Mouse (Mus musculus) liver, embryonic 12.5 days (tissue): ENCODE measurements around the gene Rasgrp3. TPM values are rescaled to one million over a fixed set of nuclear protein-coding genes. Genes with fewer than 3 reads are reported as not detected.

Experiments
- ATAC-seq: fragments of 200-750 bp; cut with Nextera tagmentation; 2 replicates; pipeline ENCODE4 v1.8.0; 2017; ENCODE audit warnings: moderate number of reproducible peaks, mild to moderate bottlenecking, moderate library complexity
- H3K27ac ChIP-seq: fragments of 300-500 bp; sonication (generic); 2 replicates; pipeline ENCODE4 v1.5.1; 2016; ENCODE audit warnings: mild to moderate bottlenecking
- H3K27me3 ChIP-seq: fragments of 300-500 bp; sonication (generic); replicated peaks from 2 replicates; pipeline ENCODE4 v1.6.1; 2016; ENCODE audit warnings: mild to moderate bottlenecking, moderate library complexity
- H3K36me3 ChIP-seq: fragments of 300-500 bp; sonication (generic); 2 replicates; pipeline ENCODE4 v1.6.1; 2016; ENCODE audit warnings: mild to moderate bottlenecking, moderate library complexity
- H3K4me1 ChIP-seq: fragments of 300-500 bp; sonication (generic); 2 replicates; pipeline ENCODE4 v1.6.1; 2016
- H3K4me2 ChIP-seq: fragments of 300-500 bp; sonication (generic); 2 replicates; pipeline ENCODE4 v1.6.1; 2016; ENCODE audit warnings: mild to moderate bottlenecking, moderate library complexity
- H3K4me3 ChIP-seq: fragments of 300-500 bp; sonication (generic); 2 replicates; pipeline ENCODE4 v1.5.1; 2016; ENCODE audit warnings: mild to moderate bottlenecking, moderate library complexity
- H3K9ac ChIP-seq: fragments of 300-500 bp; sonication (generic); 2 replicates; pipeline ENCODE4 v1.6.1; 2016; ENCODE audit warnings: mild to moderate bottlenecking, moderate library complexity
- H3K9me3 ChIP-seq: fragments of 300-500 bp; sonication (generic); replicated peaks from 2 replicates; pipeline ENCODE4 v1.6.1; 2016; ENCODE audit warnings: mild to moderate bottlenecking, moderate library complexity
- WGBS: fragments of 180-500 bp; shearing (Covaris S2); methylation state at CpG from one replicate; pipeline ENCODE4 v1.1.7; 2016; ENCODE audit not compliant: insufficient replicate concordance; 5-methylcytosine and 5-hydroxymethylcytosine counted together
- polyA plus RNA-seq: library from polyadenylated mRNA; unstranded; fragments of >200 nt; fragmentation: Nextera tagmentation; extraction: Ambion mirVana; gene quantifications from 2 replicates; pipeline ENCODE4 v1.2.1, GENCODE M21; 2016

Rasgrp3 gene
- polyA plus RNA-seq, 1 experiment from 2014 or later = 6.3 TPM

GRCm38 (mm10) chr17:75551512-75552400 is 116.1 kb downstream of the Rasgrp3 start, which contains the start of gene Fam98a:
Gene Fam98a, minus strand, starts transcription at chr17:75551946.
- H3K4me2 ChIP-seq = peak within 1 kb of the TSS; percentile 86
- H3K4me1 ChIP-seq = peaks cover 34% of the 10 kb centered on the region
- H3K4me3 ChIP-seq = peak within 1 kb of the TSS; percentile 77
- H3K9me3 ChIP-seq = no peaks in the 10 kb centered on the region
- H3K9ac ChIP-seq = peak within 1 kb of the TSS; percentile 81
- H3K27ac ChIP-seq = peak within 1 kb of the TSS; percentile 59
- peaks cover 20% of the 10 kb centered on the region for H3K36me3 ChIP-seq
- H3K27me3 ChIP-seq = no peaks in the 10 kb centered on the region
- peak; percentile 97 for ATAC-seq
- under 1% methylated on average over 56 of the region's 56 CpGs for WGBS

- Histone ChIP-seq H3K27ac (no peak overlapping the region), H3K4me3 (no peak overlapping the region), H3K9me3 (peaks cover 8% of the 10 kb centered on the region; the same call in 1 of the 2 replicates), H3K9ac (no peak overlapping the region), H3K4me1 (0 out of 2 replicates have a peak, but pooled peaks cover 6% of the 10 kb centered on the region), H3K27me3 (no peaks in the 10 kb centered on the region), H3K36me3 (no peaks in the 10 kb centered on the region), H3K4me2 (no peak overlapping the region)
- 60% methylated on average over 3 of the region's 3 CpGs for WGBS
- no peak for ATAC-seq
Observed at GRCm38 (mm10) chr17:75557031-75557430, 121.3 kb downstream of the Rasgrp3 start.

- Histone ChIP-seq H3K4me2 (no peak overlapping the region), H3K36me3 (no peaks in the 10 kb centered on the region), H3K9ac (no peak overlapping the region), H3K27ac (no peak overlapping the region), H3K9me3 (peaks cover 12% of the 10 kb centered on the region; the same call in 1 of the 2 replicates), H3K4me1 (no peaks in the 10 kb centered on the region), H3K4me3 (no peak overlapping the region), H3K27me3 (no peaks in the 10 kb centered on the region)
- no peak for ATAC-seq
- WGBS = 82% methylated on average over 2 of the region's 2 CpGs
Observed at GRCm38 (mm10) chr17:75558041-75558440, 122.3 kb downstream of the Rasgrp3 start.

GRCm38 (mm10) chr17:75575608-75576007 is 139.9 kb downstream of the Rasgrp3 start:
- H3K9me3 ChIP-seq = no peaks in the 10 kb centered on the region
- ATAC-seq = no peak
- no peak overlapping the region for H3K4me2 ChIP-seq
- H3K4me3 ChIP-seq = no peak overlapping the region
- H3K27ac ChIP-seq = no peak overlapping the region
- H3K36me3 ChIP-seq = no peaks in the 10 kb centered on the region
- no peak overlapping the region for H3K9ac ChIP-seq
- WGBS = 58% methylated on average over 7 of the region's 7 CpGs
- no peaks in the 10 kb centered on the region for H3K27me3 ChIP-seq
- no peaks in the 10 kb centered on the region for H3K4me1 ChIP-seq

Other genes starting within 250 kb of the Rasgrp3 start
- gene Fam98a, start 116.0 kb downstream of the Rasgrp3 start, polyA plus RNA-seq = 25.2 and 27.9 TPM in 2 replicates